Mouse (Mus musculus) midbrain, embryonic 13.5 days (tissue): ENCODE measurements at regions not wholly inside any gene's neighbourhood (a gene's known extent, or its start where the extent isn't known, plus 50 kb on each side); places are given as distances from the start of the nearest gene placed in this dataset.
A peak's percentile ranks its signal among the peaks of the same experiment; 100 is the strongest.

Experiments
- ATAC-seq: fragments of 200-750 bp; cut with Nextera tagmentation; 2 replicates; pipeline ENCODE4 v1.8.0; 2017; ENCODE audit warnings: mild to moderate bottlenecking, moderate TSS enrichment, moderate library complexity
- H3K27ac ChIP-seq: fragments of 300-500 bp; sonication (generic); 2 replicates; pipeline ENCODE4 v1.5.1; 2015; ENCODE audit warnings: inconsistent platforms, mild to moderate bottlenecking, moderate library complexity
- H3K27me3 ChIP-seq: fragments of 300-500 bp; sonication (generic); 2 replicates; pipeline ENCODE4 v1.6.1; 2015; ENCODE audit warnings: mild to moderate bottlenecking, inconsistent platforms
- H3K36me3 ChIP-seq: fragments of 300-500 bp; sonication (generic); 2 replicates; pipeline ENCODE4 v1.6.1; 2015; ENCODE audit warnings: mild to moderate bottlenecking, inconsistent platforms
- H3K4me1 ChIP-seq: fragments of 300-500 bp; sonication (generic); replicated peaks from 2 replicates; pipeline ENCODE4 v1.6.1; 2015; ENCODE audit warnings: inconsistent platforms
- H3K4me2 ChIP-seq: fragments of 300-500 bp; sonication (generic); replicated peaks from 2 replicates; pipeline ENCODE4 v1.6.1; 2015; ENCODE audit warnings: moderate library complexity, mild to moderate bottlenecking, inconsistent platforms
- H3K4me3 ChIP-seq: fragments of 300-500 bp; sonication (generic); replicated peaks from 2 replicates; pipeline ENCODE4 v1.5.1; 2015; ENCODE audit warnings: mild to moderate bottlenecking, inconsistent platforms
- H3K9ac ChIP-seq: fragments of 300-500 bp; sonication (generic); replicated peaks from 2 replicates; pipeline ENCODE4 v1.6.1; 2015; ENCODE audit warnings: mild to moderate bottlenecking, inconsistent platforms
- H3K9me3 ChIP-seq: fragments of 300-500 bp; sonication (generic); 2 replicates; pipeline ENCODE4 v1.6.1; 2016; ENCODE audit warnings: mild to moderate bottlenecking, inconsistent platforms
- WGBS: fragments of 180-500 bp; shearing (Covaris S2); methylation state at CpG from one replicate; pipeline ENCODE4 v1.1.7; 2015; 5-methylcytosine and 5-hydroxymethylcytosine counted together

DNA sequence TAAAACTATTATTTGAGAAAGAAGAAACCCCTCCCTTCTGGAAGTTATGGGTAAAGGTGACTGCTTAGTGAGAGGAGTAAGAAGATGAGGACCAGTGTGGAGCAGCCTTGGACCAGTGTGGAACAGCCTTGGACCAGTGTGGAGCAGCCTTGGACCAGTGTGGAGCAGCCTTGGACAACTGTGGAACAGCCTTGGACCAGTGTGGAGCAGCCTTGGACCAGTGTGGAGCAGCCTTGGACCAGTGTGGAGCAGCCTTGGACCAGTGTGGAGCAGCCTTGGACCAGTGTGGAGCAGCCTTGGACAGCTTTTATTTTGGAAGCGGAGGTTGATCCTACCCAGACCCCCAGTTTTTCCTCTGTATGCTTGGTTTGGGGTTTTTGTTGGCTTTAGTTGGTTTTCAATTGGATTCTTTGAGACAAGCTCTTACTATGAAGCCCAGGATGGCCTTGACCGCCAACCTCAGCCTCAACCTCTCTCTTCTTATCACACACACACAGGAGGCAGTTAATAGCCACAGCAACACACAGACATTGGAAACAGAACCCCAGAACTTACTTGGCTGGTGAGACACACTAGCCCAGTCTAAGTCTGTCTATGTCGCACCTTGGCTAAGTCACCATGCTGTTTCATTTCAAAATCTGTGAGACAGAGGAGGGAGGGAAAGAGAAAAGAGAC lies 364.7 kb upstream of the Gm10131 start:
- peaks cover 28% of the 10 kb centered on the region for H3K4me1 ChIP-seq
- H3K36me3 ChIP-seq: no peaks in the 10 kb centered on the region
- no peak overlapping the region for H3K4me2 ChIP-seq
- no peaks in the 10 kb centered on the region for H3K27me3 ChIP-seq
- H3K27ac ChIP-seq: no peak overlapping the region
- H3K4me3 ChIP-seq: no peak overlapping the region
- H3K9me3 ChIP-seq: no peaks in the 10 kb centered on the region
- WGBS: 99% methylated on average over 3 of the region's 3 CpGs
- ATAC-seq: no peak
- H3K9ac ChIP-seq: no peak overlapping the region

DNA sequence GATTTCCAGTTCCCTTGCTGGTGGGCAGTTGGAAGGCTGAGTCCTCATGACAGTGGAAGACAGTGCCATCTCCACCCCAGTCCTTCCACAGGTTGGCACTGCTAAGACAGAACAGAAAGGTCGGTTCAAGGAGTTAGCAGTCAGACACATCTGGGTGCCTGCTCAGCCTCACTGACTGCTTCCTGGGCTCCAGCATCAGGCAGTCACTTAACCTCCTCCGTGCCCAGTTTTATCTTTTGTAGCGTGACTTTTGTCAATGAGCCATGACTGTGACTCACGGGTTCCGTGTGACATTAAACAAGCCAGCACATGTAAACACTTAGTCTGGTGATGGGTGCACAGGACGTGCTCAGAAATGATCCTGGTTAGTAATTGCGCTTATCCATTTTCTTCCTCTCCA lies 363.1 kb upstream of the Gm10131 start:
- Histone ChIP-seq H3K4me3 (no peak overlapping the region), H3K36me3 (no peaks in the 10 kb centered on the region), H3K4me1 (peaks cover 31% of the 10 kb centered on the region), H3K9ac (no peak overlapping the region), H3K27me3 (no peaks in the 10 kb centered on the region), H3K9me3 (no peaks in the 10 kb centered on the region), H3K4me2 (no peak overlapping the region), H3K27ac (no peak overlapping the region)
- no peak for ATAC-seq
- 85% methylated on average over 7 of the region's 7 CpGs for WGBS

DNA sequence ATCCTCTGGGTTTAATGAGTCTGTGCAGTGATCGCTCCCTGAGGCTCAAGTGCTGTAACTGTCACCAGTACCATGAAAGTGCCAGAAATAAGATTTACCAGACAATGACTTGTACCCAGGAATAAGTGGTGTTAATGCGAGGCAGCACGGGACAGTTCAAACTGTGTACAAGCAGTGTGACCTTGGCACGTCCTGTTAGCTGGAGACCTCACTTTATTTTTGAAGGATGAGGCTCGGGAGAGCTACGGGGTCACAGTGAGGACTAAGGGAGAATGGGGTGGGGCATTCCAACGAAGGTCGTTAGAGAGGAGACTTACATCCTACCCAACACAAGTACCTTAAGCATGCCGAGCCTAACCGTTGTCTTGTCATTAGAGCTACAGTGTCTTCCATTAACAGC lies 362.2 kb upstream of the Gm10131 start:
- H3K27ac ChIP-seq: 0 out of 2 replicates have a peak overlapping the region, but pooled peaks have one; percentile 41
- ATAC-seq: peak; percentile 5; the same call in 1 of the 2 replicates
- peaks cover 31% of the 10 kb centered on the region for H3K4me1 ChIP-seq
- 62% methylated on average over 10 of the region's 10 CpGs for WGBS
- H3K36me3 ChIP-seq: no peaks in the 10 kb centered on the region
- no peak overlapping the region for H3K4me2 ChIP-seq
- no peak overlapping the region for H3K9ac ChIP-seq
- 0 out of 2 replicates have a peak, but pooled peaks cover 5% of the 10 kb centered on the region for H3K27me3 ChIP-seq
- no peak overlapping the region for H3K4me3 ChIP-seq
- H3K9me3 ChIP-seq: no peaks in the 10 kb centered on the region

DNA sequence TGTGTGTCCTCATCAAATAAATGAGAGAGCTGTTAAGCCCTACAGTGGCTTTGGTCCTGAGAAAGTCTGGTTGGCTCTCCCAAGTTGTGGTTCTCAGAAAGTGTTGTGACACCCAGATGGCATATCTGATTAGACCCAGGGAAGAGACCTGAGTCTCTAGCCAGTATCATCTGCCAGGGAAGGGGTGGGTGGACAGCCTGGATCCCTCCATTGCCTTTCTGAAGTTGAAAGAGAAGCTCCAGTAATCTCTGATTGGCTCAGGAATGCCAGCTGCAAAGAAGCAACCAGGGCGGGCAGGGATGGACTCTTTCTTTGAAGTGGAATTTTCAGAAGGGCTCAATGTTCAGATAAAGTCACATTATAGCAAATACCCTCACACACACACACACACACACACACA lies 361.8 kb upstream of the Gm10131 start:
- Histone ChIP-seq H3K4me1 (peaks cover 31% of the 10 kb centered on the region), H3K4me3 (no peak overlapping the region), H3K9ac (no peak overlapping the region), H3K4me2 (0 out of 2 replicates have a peak overlapping the region, but pooled peaks have one; percentile 21), H3K36me3 (no peaks in the 10 kb centered on the region), H3K27me3 (0 out of 2 replicates have a peak, but pooled peaks cover 5% of the 10 kb centered on the region), H3K27ac (peak overlapping the region; percentile 55), H3K9me3 (no peaks in the 10 kb centered on the region)
- ATAC-seq: peak; percentile 38
- 7% methylated on average over 1 of the region's 1 CpGs for WGBS

DNA sequence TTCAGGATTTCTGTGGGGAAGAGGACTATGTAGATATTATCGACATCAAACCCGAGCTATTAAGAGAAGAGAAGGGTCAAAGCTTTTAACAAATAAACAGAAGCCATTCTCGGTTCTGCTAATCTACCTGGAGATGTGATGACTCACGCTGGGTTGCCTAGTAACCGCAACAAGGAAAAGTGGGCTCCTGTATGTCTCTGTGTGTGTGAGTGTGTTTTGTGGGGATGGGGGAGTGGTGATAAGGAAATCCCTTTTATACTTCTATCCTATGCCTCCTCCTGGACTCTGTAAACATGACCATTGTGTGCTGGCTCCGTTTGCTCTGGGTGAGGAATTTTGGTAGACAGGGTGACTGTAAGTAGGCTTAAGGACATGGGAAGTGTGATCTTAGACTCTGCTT lies 361.3 kb upstream of the Gm10131 start:
- no peak overlapping the region for H3K4me3 ChIP-seq
- no peak overlapping the region for H3K9ac ChIP-seq
- 0 out of 2 replicates have a peak, but pooled peaks cover 5% of the 10 kb centered on the region for H3K27me3 ChIP-seq
- peak overlapping the region; percentile 21; the same call in 1 of the 2 replicates for H3K4me2 ChIP-seq
- no peaks in the 10 kb centered on the region for H3K9me3 ChIP-seq
- peak; percentile 90 for ATAC-seq
- 14% methylated on average over 6 of the region's 6 CpGs for WGBS
- H3K4me1 ChIP-seq: peaks cover 31% of the 10 kb centered on the region
- H3K36me3 ChIP-seq: no peaks in the 10 kb centered on the region
- H3K27ac ChIP-seq: peak overlapping the region; percentile 55

DNA sequence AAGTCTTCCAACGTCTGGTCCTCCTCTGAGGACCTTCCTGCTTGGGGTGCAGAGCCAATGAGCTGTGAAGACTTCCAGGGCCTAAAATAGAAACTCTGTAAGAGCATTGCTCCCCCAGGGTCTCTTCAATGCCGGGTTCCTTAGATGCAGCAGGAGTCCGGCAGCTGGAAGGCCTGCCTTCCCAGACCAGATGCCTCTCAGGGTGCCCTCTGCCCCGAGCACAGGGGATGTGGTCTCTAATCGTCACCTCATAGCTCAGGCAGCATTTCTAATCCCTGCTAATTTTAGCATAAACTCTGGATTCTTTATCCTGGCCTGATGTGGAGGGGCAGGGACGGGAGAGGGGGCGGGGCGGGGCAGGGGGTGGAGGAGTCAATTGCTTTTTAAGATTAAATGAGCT lies 360.9 kb upstream of the Gm10131 start:
- Histone ChIP-seq H3K27me3 (0 out of 2 replicates have a peak, but pooled peaks cover 5% of the 10 kb centered on the region), H3K9me3 (no peaks in the 10 kb centered on the region), H3K4me3 (no peak overlapping the region), H3K27ac (peak overlapping the region; percentile 55), H3K4me1 (peaks cover 31% of the 10 kb centered on the region), H3K4me2 (peak overlapping the region; percentile 21; the same call in 1 of the 2 replicates), H3K9ac (no peak overlapping the region), H3K36me3 (no peaks in the 10 kb centered on the region)
- ATAC-seq: peak; percentile 68; the same call in 1 of the 2 replicates
- WGBS: 16% methylated on average over 8 of the region's 8 CpGs

DNA sequence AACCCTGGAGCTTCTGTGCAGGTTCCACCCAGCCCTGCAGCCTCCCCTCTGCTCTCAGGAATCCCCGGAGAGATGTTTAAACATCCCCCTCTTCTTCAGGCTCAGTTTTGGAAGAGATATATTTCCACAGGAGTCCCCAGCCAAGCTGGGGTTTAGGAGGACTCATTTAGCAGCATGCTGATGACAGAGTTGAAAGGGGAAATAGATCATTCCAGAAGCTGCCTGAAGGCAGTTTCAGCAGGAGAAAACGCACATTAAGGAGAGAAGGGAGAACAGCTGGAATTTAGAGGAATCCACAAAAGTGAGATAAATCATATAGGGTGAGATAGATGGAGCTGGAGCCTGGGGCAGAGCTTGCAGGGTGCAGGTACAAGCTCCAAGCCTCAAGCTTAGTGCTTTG lies 357.6 kb upstream of the Gm10131 start:
- H3K9me3 ChIP-seq: 0 out of 2 replicates have a peak, but pooled peaks cover 1% of the 10 kb centered on the region
- 0 out of 2 replicates have a peak, but pooled peaks cover 5% of the 10 kb centered on the region for H3K27me3 ChIP-seq
- no peak overlapping the region for H3K4me3 ChIP-seq
- no peak for ATAC-seq
- H3K4me2 ChIP-seq: no peak overlapping the region
- H3K27ac ChIP-seq: no peak overlapping the region
- H3K9ac ChIP-seq: no peak overlapping the region
- H3K36me3 ChIP-seq: no peaks in the 10 kb centered on the region
- H3K4me1 ChIP-seq: peaks cover 25% of the 10 kb centered on the region
- WGBS: 66% methylated on average over 2 of the region's 2 CpGs

DNA sequence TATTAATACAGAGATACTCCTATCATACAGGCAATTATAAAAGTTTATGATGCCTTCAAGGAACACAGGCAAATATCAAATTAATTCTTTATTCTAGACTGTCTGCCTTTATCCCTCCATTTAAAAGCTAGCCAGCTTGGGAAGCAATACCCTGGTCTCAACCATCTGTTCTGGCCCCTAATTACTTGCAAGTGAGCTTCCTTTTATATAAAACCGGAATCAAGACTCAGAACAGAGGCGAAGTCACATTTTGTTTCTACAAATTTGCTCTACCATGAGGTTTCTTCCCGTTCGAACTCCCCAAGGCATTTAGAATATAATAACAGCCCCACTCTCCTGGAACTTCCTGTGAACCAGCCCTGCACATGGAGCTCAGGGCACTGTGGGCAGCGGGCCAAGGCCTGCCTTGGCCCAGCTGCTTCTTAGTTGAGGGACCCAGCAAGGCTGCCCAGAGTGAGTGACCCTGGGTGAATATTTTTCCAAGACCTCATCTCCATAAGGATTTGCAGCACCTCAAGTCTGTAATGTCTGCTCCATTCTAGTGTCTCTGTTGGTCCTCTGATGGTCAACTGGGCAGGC lies 355.3 kb upstream of the Gm10131 start:
- Histone ChIP-seq H3K9me3 (0 out of 2 replicates have a peak, but pooled peaks cover 4% of the 10 kb centered on the region), H3K36me3 (no peaks in the 10 kb centered on the region), H3K4me2 (no peak overlapping the region), H3K27ac (no peak overlapping the region), H3K27me3 (0 out of 2 replicates have a peak, but pooled peaks cover 5% of the 10 kb centered on the region), H3K9ac (no peak overlapping the region), H3K4me1 (peaks cover 3% of the 10 kb centered on the region), H3K4me3 (no peak overlapping the region)
- no peak for ATAC-seq
- WGBS: 75% methylated on average over 5 of the region's 5 CpGs

DNA sequence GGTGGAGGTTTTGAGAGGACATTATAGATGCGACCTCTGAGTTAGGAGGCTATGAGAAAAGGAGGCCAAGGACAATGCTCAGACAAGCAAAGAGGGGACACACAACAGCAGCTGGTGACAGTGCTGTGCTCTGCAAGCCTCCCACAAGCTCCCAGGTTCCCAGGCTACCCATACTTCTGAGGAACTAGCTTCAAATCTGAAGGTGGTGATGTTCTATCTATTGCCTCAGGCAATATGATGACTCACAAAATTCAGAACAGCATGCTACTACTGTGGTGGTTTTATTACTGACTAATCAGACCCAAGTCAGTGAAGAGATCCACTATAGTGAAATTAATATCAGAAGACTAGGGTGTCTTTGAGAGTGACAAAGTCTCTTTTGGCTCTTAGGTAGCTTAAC lies 353.9 kb upstream of the Gm10131 start:
- ATAC-seq: no peak
- H3K27ac ChIP-seq: no peak overlapping the region
- peaks cover 3% of the 10 kb centered on the region for H3K4me1 ChIP-seq
- H3K4me3 ChIP-seq: no peak overlapping the region
- H3K9ac ChIP-seq: no peak overlapping the region
- 0 out of 2 replicates have a peak, but pooled peaks cover 5% of the 10 kb centered on the region for H3K27me3 ChIP-seq
- H3K9me3 ChIP-seq: peaks cover 8% of the 10 kb centered on the region; the same call in 1 of the 2 replicates
- no peak overlapping the region for H3K4me2 ChIP-seq
- 92% methylated on average over 1 of the region's 1 CpGs for WGBS
- H3K36me3 ChIP-seq: no peaks in the 10 kb centered on the region

DNA sequence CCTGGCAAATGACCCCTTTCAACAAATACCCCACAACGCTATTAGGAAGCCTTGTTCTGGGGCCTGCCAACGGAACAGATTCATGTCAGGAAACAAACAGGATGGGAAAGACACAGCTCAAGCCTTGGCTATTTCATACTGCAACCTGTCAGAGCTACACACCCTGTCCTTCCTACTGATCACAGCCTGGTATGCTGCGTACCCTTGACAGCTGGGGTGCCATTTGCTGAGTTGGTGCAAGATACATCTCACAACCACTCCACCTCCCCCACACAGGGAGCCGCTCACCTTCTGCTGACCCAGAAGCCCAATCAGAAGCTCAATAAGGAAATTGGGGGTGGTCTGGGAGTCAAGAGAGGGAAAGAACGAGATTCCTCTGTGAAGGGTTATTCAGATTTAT lies 350.7 kb upstream of the Gm10131 start:
- Histone ChIP-seq H3K4me3 (no peak overlapping the region), H3K4me1 (no peaks in the 10 kb centered on the region), H3K36me3 (no peaks in the 10 kb centered on the region), H3K27ac (no peak overlapping the region), H3K4me2 (no peak overlapping the region), H3K9me3 (peaks cover 8% of the 10 kb centered on the region; the same call in 1 of the 2 replicates), H3K27me3 (no peaks in the 10 kb centered on the region), H3K9ac (no peak overlapping the region)
- 89% methylated on average over 5 of the region's 5 CpGs for WGBS
- ATAC-seq: no peak

DNA sequence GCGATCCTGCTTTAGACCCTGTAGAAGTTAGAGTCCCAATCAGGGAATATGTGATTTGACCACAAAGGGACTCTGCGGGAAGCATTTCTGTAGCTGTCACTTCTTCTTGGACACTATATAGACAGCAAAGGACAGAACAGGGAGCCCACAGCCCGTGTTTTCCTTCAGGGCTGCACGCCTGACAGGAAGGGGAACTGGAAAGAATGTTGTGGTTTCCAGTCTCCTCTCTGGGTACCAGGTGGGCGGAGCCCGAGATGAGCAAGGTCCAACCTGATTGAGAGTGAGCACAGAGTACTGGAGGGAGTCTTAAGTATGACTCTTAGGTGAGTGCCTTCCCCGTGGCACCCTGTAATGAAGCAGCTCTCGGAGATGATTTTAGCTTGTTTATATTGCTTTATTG lies 346.8 kb upstream of the Gm10131 start:
- WGBS: 91% methylated on average over 8 of the region's 8 CpGs
- Histone ChIP-seq H3K4me2 (no peak overlapping the region), H3K27me3 (no peaks in the 10 kb centered on the region), H3K9ac (no peak overlapping the region), H3K9me3 (peaks cover 4% of the 10 kb centered on the region; the same call in 1 of the 2 replicates), H3K27ac (no peak overlapping the region), H3K4me1 (no peaks in the 10 kb centered on the region), H3K36me3 (no peaks in the 10 kb centered on the region), H3K4me3 (no peak overlapping the region)
- ATAC-seq: no peak

DNA sequence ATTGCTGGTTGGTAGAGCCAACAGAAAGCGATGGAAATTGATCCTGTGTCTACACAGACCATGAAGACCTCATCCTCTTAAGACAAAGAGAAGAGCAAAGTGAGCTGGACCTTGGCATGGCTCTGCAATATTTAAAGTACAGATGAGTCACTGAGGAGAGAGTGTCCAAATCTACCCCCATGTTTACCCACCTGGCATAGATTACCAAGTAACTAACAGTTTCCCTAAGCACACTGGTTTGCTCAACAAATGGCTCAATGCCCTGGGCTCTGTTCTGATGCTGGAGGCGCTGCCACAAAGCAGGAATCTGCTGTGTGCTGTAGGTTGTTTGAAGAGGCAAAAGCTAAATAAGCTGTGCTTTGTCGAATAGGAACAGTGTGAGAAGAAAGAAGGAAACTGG lies 345.0 kb upstream of the Gm10131 start:
- Histone ChIP-seq H3K4me3 (no peak overlapping the region), H3K36me3 (no peaks in the 10 kb centered on the region), H3K9me3 (peaks cover 4% of the 10 kb centered on the region; the same call in 1 of the 2 replicates), H3K4me1 (peaks cover 5% of the 10 kb centered on the region), H3K9ac (no peak overlapping the region), H3K27ac (no peak overlapping the region), H3K27me3 (no peaks in the 10 kb centered on the region), H3K4me2 (no peak overlapping the region)
- no peak for ATAC-seq
- WGBS: 65% methylated on average over 3 of the region's 3 CpGs
